Mouse (Mus musculus): ENCODE measurements around the gene Unc79. TPM values are rescaled to one million over a fixed set of nuclear protein-coding genes. Genes with fewer than 3 reads are reported as not detected.

The Unc79 gene
- polyA plus RNA-seq, 1 experiment from 2014 or later: 0.18 TPM

GRCm38 (mm10) chr12:103128914-103129313, 180.3 kb downstream of the Unc79 start:
- H3K4me2 ChIP-seq (ENCODE audit: low read depth, low read length): no peak overlapping the region
- WGBS: 94% methylated on average over 6 of the region's 6 CpGs
- no peak overlapping the region for H3K27ac ChIP-seq (ENCODE audit: low read length)
- no peak overlapping the region for H3K9ac ChIP-seq (ENCODE audit: low read length)
- no peaks in the 10 kb centered on the region for H3K36me3 ChIP-seq (ENCODE audit: control insufficient read depth, insufficient read depth, low read length)
- ATAC-seq (ENCODE audit: low read depth): no peak
- no peaks in the 10 kb centered on the region for H3K4me1 ChIP-seq (replicated peaks; ENCODE audit: control insufficient read depth, insufficient read depth, low read length)
- H3K27me3 ChIP-seq (ENCODE audit: control insufficient read depth, insufficient read depth, low read depth, low read length): no peaks in the 10 kb centered on the region
- H3K4me3 ChIP-seq (ENCODE audit: low read length): no peak overlapping the region
- H3K9me3 ChIP-seq (ENCODE audit: control insufficient read depth, low read length): no peaks in the 10 kb centered on the region

- H3K27ac ChIP-seq (ENCODE audit: low read length): no peak overlapping the region
- H3K4me3 ChIP-seq (ENCODE audit: low read length): no peak overlapping the region
- no peaks in the 10 kb centered on the region for H3K9me3 ChIP-seq (ENCODE audit: control insufficient read depth, low read length)
- ATAC-seq (ENCODE audit: low read depth): no peak
- H3K27me3 ChIP-seq (ENCODE audit: control insufficient read depth, insufficient read depth, low read depth, low read length): no peaks in the 10 kb centered on the region
- H3K4me1 ChIP-seq (replicated peaks; ENCODE audit: control insufficient read depth, insufficient read depth, low read length): no peaks in the 10 kb centered on the region
- no peak overlapping the region for H3K9ac ChIP-seq (ENCODE audit: low read length)
- H3K36me3 ChIP-seq (ENCODE audit: control insufficient read depth, insufficient read depth, low read length): no peaks in the 10 kb centered on the region
- H3K4me2 ChIP-seq (ENCODE audit: low read depth, low read length): no peak overlapping the region
- 72% methylated on average over 17 of the region's 17 CpGs for WGBS
These were observed 181.0 kb downstream of the Unc79 start for GRCm38 (mm10) chr12:103129395-103130248.

- 52% methylated on average over 6 of the region's 6 CpGs for WGBS
- no peak for ATAC-seq (ENCODE audit: low read depth)
- H3K9ac ChIP-seq (ENCODE audit: low read length): no peak overlapping the region
- no peak overlapping the region for H3K4me3 ChIP-seq (ENCODE audit: low read length)
- H3K4me1 ChIP-seq (replicated peaks; ENCODE audit: control insufficient read depth, insufficient read depth, low read length): no peaks in the 10 kb centered on the region
- H3K9me3 ChIP-seq (ENCODE audit: control insufficient read depth, low read length): no peaks in the 10 kb centered on the region
- H3K36me3 ChIP-seq (ENCODE audit: control insufficient read depth, insufficient read depth, low read length): no peaks in the 10 kb centered on the region
- H3K27me3 ChIP-seq (ENCODE audit: control insufficient read depth, insufficient read depth, low read depth, low read length): no peaks in the 10 kb centered on the region
- H3K27ac ChIP-seq (ENCODE audit: low read length): no peak overlapping the region
- H3K4me2 ChIP-seq (ENCODE audit: low read depth, low read length): no peak overlapping the region
These were observed 182.8 kb downstream of the Unc79 start for GRCm38 (mm10) chr12:103131419-103131818.

- Histone ChIP-seq H3K4me1 (replicated peaks; ENCODE audit: control insufficient read depth, insufficient read depth, low read length) (no peaks in the 10 kb centered on the region), H3K9ac (ENCODE audit: low read length) (no peak overlapping the region), H3K4me2 (ENCODE audit: low read depth, low read length) (no peak overlapping the region), H3K27me3 (ENCODE audit: control insufficient read depth, insufficient read depth, low read depth, low read length) (no peaks in the 10 kb centered on the region), H3K4me3 (ENCODE audit: low read length) (no peak overlapping the region), H3K36me3 (ENCODE audit: control insufficient read depth, insufficient read depth, low read length) (no peaks in the 10 kb centered on the region), H3K9me3 (ENCODE audit: control insufficient read depth, low read length) (no peaks in the 10 kb centered on the region), H3K27ac (ENCODE audit: low read length) (no peak overlapping the region)
- no peak for ATAC-seq (ENCODE audit: low read depth)
- WGBS: 36% methylated on average over 9 of the region's 9 CpGs
These were observed 193.9 kb downstream of the Unc79 start for GRCm38 (mm10) chr12:103142550-103143010.

- 28% methylated on average over 9 of the region's 9 CpGs for WGBS
- H3K4me3 ChIP-seq (ENCODE audit: low read length): no peak overlapping the region
- no peak overlapping the region for H3K9ac ChIP-seq (ENCODE audit: low read length)
- H3K9me3 ChIP-seq (ENCODE audit: control insufficient read depth, low read length): no peaks in the 10 kb centered on the region
- H3K4me2 ChIP-seq (ENCODE audit: low read depth, low read length): no peak overlapping the region
- no peak for ATAC-seq (ENCODE audit: low read depth)
- H3K27me3 ChIP-seq (ENCODE audit: control insufficient read depth, insufficient read depth, low read depth, low read length): no peaks in the 10 kb centered on the region
- H3K36me3 ChIP-seq (ENCODE audit: control insufficient read depth, insufficient read depth, low read length): no peaks in the 10 kb centered on the region
- H3K4me1 ChIP-seq (replicated peaks; ENCODE audit: control insufficient read depth, insufficient read depth, low read length): no peaks in the 10 kb centered on the region
- no peak overlapping the region for H3K27ac ChIP-seq (ENCODE audit: low read length)
These were observed 195.3 kb downstream of the Unc79 start for GRCm38 (mm10) chr12:103143798-103144565.

- H3K27me3 ChIP-seq (ENCODE audit: control insufficient read depth, insufficient read depth, low read depth, low read length): no peaks in the 10 kb centered on the region
- no peak overlapping the region for H3K4me2 ChIP-seq (ENCODE audit: low read depth, low read length)
- WGBS: 58% methylated on average over 2 of the region's 2 CpGs
- H3K4me1 ChIP-seq (replicated peaks; ENCODE audit: control insufficient read depth, insufficient read depth, low read length): no peaks in the 10 kb centered on the region
- H3K27ac ChIP-seq (ENCODE audit: low read length): no peak overlapping the region
- ATAC-seq (ENCODE audit: low read depth): no peak
- no peaks in the 10 kb centered on the region for H3K9me3 ChIP-seq (ENCODE audit: control insufficient read depth, low read length)
- no peak overlapping the region for H3K9ac ChIP-seq (ENCODE audit: low read length)
- H3K36me3 ChIP-seq (ENCODE audit: control insufficient read depth, insufficient read depth, low read length): no peaks in the 10 kb centered on the region
- H3K4me3 ChIP-seq (ENCODE audit: low read length): no peak overlapping the region
These were observed 201.6 kb downstream of the Unc79 start for GRCm38 (mm10) chr12:103150247-103150646.

GRCm38 (mm10) chr12:103154927-103155326, 206.3 kb downstream of the Unc79 start:
- Histone ChIP-seq H3K4me1 (replicated peaks; ENCODE audit: control insufficient read depth, insufficient read depth, low read length) (no peaks in the 10 kb centered on the region), H3K9ac (ENCODE audit: low read length) (no peak overlapping the region), H3K27me3 (ENCODE audit: control insufficient read depth, insufficient read depth, low read depth, low read length) (no peaks in the 10 kb centered on the region), H3K27ac (ENCODE audit: low read length) (no peak overlapping the region), H3K4me2 (ENCODE audit: low read depth, low read length) (no peak overlapping the region), H3K9me3 (ENCODE audit: control insufficient read depth, low read length) (no peaks in the 10 kb centered on the region), H3K4me3 (ENCODE audit: low read length) (no peak overlapping the region), H3K36me3 (ENCODE audit: control insufficient read depth, insufficient read depth, low read length) (no peaks in the 10 kb centered on the region)
- no peak for ATAC-seq (ENCODE audit: low read depth)
- 51% methylated on average over 2 of the region's 2 CpGs for WGBS

GRCm38 (mm10) chr12:103155406-103155805, 206.7 kb downstream of the Unc79 start:
- Histone ChIP-seq H3K4me2 (ENCODE audit: low read depth, low read length) (no peak overlapping the region), H3K36me3 (ENCODE audit: control insufficient read depth, insufficient read depth, low read length) (no peaks in the 10 kb centered on the region), H3K27ac (ENCODE audit: low read length) (no peak overlapping the region), H3K9ac (ENCODE audit: low read length) (no peak overlapping the region), H3K9me3 (ENCODE audit: control insufficient read depth, low read length) (no peaks in the 10 kb centered on the region), H3K4me1 (replicated peaks; ENCODE audit: control insufficient read depth, insufficient read depth, low read length) (no peaks in the 10 kb centered on the region), H3K27me3 (ENCODE audit: control insufficient read depth, insufficient read depth, low read depth, low read length) (no peaks in the 10 kb centered on the region), H3K4me3 (ENCODE audit: low read length) (no peak overlapping the region)
- ATAC-seq (ENCODE audit: low read depth): no peak
- 55% methylated on average over 3 of the region's 3 CpGs for WGBS

- no peak overlapping the region for H3K9ac ChIP-seq (ENCODE audit: low read length)
- H3K27ac ChIP-seq (ENCODE audit: low read length): no peak overlapping the region
- no peak overlapping the region for H3K4me2 ChIP-seq (ENCODE audit: low read depth, low read length)
- ATAC-seq (ENCODE audit: low read depth): no peak
- 61% methylated on average over 18 of the region's 18 CpGs for WGBS
- H3K4me1 ChIP-seq (replicated peaks; ENCODE audit: control insufficient read depth, insufficient read depth, low read length): no peaks in the 10 kb centered on the region
- H3K27me3 ChIP-seq (ENCODE audit: control insufficient read depth, insufficient read depth, low read depth, low read length): no peaks in the 10 kb centered on the region
- H3K9me3 ChIP-seq (ENCODE audit: control insufficient read depth, low read length): no peaks in the 10 kb centered on the region
- H3K36me3 ChIP-seq (ENCODE audit: control insufficient read depth, insufficient read depth, low read length): no peaks in the 10 kb centered on the region
- H3K4me3 ChIP-seq (ENCODE audit: low read length): no peak overlapping the region
These were observed 208.7 kb downstream of the Unc79 start for GRCm38 (mm10) chr12:103157129-103157910.

Measured in lung, embryonic 16.5 days (tissue).